Mouse (Mus musculus) stomach, embryonic 16.5 days (tissue): ENCODE data around the gene Vps37c. TPM values are rescaled to one million over a fixed set of nuclear protein-coding genes. Genes with fewer than 3 reads are reported as not detected.

ENCODE experiments used
- ATAC-seq: fragments of 200-750 bp; cut with Nextera tagmentation; 2 replicates; pipeline ENCODE4 v1.8.0; 2017; ENCODE audit warnings: moderate number of reproducible peaks, moderate TSS enrichment; ENCODE audit not compliant: insufficient read depth, low FRiP score
- H3K27ac ChIP-seq: fragments of 300-500 bp; sonication (generic); 2 replicates; pipeline ENCODE4 v1.5.1; 2014; ENCODE audit warnings: low read length
- H3K27me3 ChIP-seq: fragments of 300-500 bp; sonication (generic); 2 replicates; pipeline ENCODE4 v1.6.1; 2014; ENCODE audit warnings: low read length, control low read depth, mixed read lengths; ENCODE audit not compliant: control insufficient read depth, insufficient read depth
- H3K36me3 ChIP-seq: fragments of 300-500 bp; sonication (generic); 2 replicates; pipeline ENCODE4 v1.6.1; 2014; ENCODE audit warnings: low read length; ENCODE audit not compliant: control insufficient read depth, insufficient read depth
- H3K4me1 ChIP-seq: fragments of 300-500 bp; sonication (generic); 2 replicates; pipeline ENCODE4 v1.6.1; 2014; ENCODE audit warnings: low read length, control low read depth, mixed read lengths; ENCODE audit not compliant: control insufficient read depth, insufficient read depth
- H3K4me2 ChIP-seq: fragments of 300-500 bp; sonication (generic); 2 replicates; pipeline ENCODE4 v1.6.1; 2014; ENCODE audit warnings: low read depth, low read length, mixed read lengths
- H3K4me3 ChIP-seq: fragments of 300-500 bp; sonication (generic); replicated peaks from 2 replicates; pipeline ENCODE4 v1.5.1; 2014; ENCODE audit warnings: mild to moderate bottlenecking, low read length
- H3K9ac ChIP-seq: fragments of 300-500 bp; sonication (generic); 2 replicates; pipeline ENCODE4 v1.6.1; 2014; ENCODE audit warnings: low read length
- H3K9me3 ChIP-seq: fragments of 300-500 bp; sonication (generic); replicated peaks from 2 replicates; pipeline ENCODE4 v1.6.1; 2016; ENCODE audit warnings: low read length, control low read depth; ENCODE audit not compliant: control insufficient read depth
- WGBS: fragments of 180-500 bp; shearing (Covaris S2); extraction: QIAGEN DNeasy Blood & Tissue Kit; methylation state at CpG from one replicate; pipeline ENCODE4 v1.1.7; 2014; 5-methylcytosine and 5-hydroxymethylcytosine counted together
- polyA plus RNA-seq: library from polyadenylated mRNA; unstranded; fragments of >200 nt; fragmentation: Nextera tagmentation; extraction: Ambion mirVana; gene quantifications from 2 replicates; pipeline ENCODE4 v1.2.1, GENCODE M21; 2015

Vps37c gene
- polyA plus RNA-seq, 1 experiment from 2014 or later: 48.7 TPM

GRCm38 (mm10) chr19:10661919-10662318 is 26.6 kb upstream of the Vps37c start:
- Histone ChIP-seq H3K27me3 (no peaks in the 10 kb centered on the region), H3K9me3 (no peaks in the 10 kb centered on the region), H3K36me3 (no peaks in the 10 kb centered on the region), H3K9ac (no peak overlapping the region), H3K4me1 (no peaks in the 10 kb centered on the region), H3K4me2 (no peak overlapping the region), H3K27ac (no peak overlapping the region), H3K4me3 (no peak overlapping the region)
- no peak for ATAC-seq
- WGBS: 74% methylated on average over 2 of the region's 2 CpGs

GRCm38 (mm10) chr19:10662665-10663064 is 25.9 kb upstream of the Vps37c start:
- no peak overlapping the region for H3K4me3 ChIP-seq
- H3K27ac ChIP-seq: no peak overlapping the region
- H3K9me3 ChIP-seq: no peaks in the 10 kb centered on the region
- no peaks in the 10 kb centered on the region for H3K27me3 ChIP-seq
- no peak for ATAC-seq
- H3K4me1 ChIP-seq: no peaks in the 10 kb centered on the region
- no peak overlapping the region for H3K4me2 ChIP-seq
- H3K36me3 ChIP-seq: no peaks in the 10 kb centered on the region
- WGBS: 80% methylated on average over 3 of the region's 3 CpGs
- no peak overlapping the region for H3K9ac ChIP-seq

DNA sequence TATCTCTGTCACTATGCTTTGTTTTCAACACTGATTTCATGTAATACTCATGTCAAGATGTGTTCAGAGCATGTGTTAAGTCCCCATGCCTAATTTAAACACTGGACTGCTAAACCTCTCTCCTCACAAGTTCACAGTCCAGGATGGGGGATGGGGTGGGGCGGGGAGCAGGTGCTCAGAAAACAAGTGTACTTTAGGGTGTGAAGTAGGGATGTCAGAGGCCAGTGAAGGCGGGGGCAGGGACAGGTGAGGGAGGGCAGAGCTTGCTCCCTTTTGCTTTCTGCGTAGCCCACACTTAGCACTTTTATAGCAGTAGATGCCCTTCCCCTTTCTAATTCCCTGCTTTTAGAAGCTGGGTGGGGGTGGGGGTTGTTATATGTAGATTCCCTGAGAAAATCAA is 23.4 kb upstream of the Vps37c start:
- Histone ChIP-seq H3K27ac (no peak overlapping the region), H3K4me1 (no peaks in the 10 kb centered on the region), H3K4me2 (no peak overlapping the region), H3K4me3 (no peak overlapping the region), H3K9me3 (no peaks in the 10 kb centered on the region), H3K36me3 (no peaks in the 10 kb centered on the region), H3K27me3 (no peaks in the 10 kb centered on the region), H3K9ac (no peak overlapping the region)
- WGBS: 62% methylated on average over 3 of the region's 3 CpGs
- ATAC-seq: peak; percentile 7; the same call in 1 of the 2 replicates

DNA sequence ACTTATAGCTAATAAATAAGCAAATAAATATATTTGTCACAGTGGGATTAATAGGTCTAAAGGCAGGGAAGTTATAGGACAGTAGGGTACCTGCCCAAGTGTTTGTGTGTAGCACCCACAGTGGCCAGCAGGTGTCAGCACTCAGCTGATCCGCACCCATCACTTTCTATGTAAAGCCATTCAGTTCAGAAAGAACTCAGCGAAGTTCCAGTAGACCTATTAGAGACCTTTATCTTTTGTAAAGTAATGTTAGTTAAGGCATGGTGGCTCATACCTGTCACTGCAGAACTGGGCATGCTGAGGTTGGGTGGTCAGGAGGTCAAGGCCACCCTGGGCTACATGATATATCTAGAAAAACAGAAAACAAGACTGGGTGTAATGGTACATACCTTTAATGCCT is 23.0 kb upstream of the Vps37c start:
- Histone ChIP-seq H3K4me2 (no peak overlapping the region), H3K9me3 (no peaks in the 10 kb centered on the region), H3K27me3 (no peaks in the 10 kb centered on the region), H3K27ac (no peak overlapping the region), H3K9ac (no peak overlapping the region), H3K4me1 (no peaks in the 10 kb centered on the region), H3K36me3 (no peaks in the 10 kb centered on the region), H3K4me3 (no peak overlapping the region)
- ATAC-seq: peak; percentile 71; the same call in 1 of the 2 replicates
- WGBS: 11% methylated on average over 2 of the region's 2 CpGs

- Histone ChIP-seq H3K27me3 (no peaks in the 10 kb centered on the region), H3K27ac (no peak overlapping the region), H3K4me3 (no peak overlapping the region), H3K4me1 (0 out of 2 replicates have a peak, but pooled peaks cover 6% of the 10 kb centered on the region), H3K9me3 (no peaks in the 10 kb centered on the region), H3K36me3 (no peaks in the 10 kb centered on the region), H3K9ac (no peak overlapping the region), H3K4me2 (no peak overlapping the region)
- WGBS: 81% methylated on average over 4 of the region's 4 CpGs
- ATAC-seq: no peak; the same call in 1 of the 2 replicates
Measured at GRCm38 (mm10) chr19:10671319-10671718, 17.2 kb upstream of the Vps37c start.

- Histone ChIP-seq H3K27me3 (no peaks in the 10 kb centered on the region), H3K9ac (no peak overlapping the region), H3K27ac (no peak overlapping the region), H3K36me3 (no peaks in the 10 kb centered on the region), H3K4me2 (no peak overlapping the region), H3K4me3 (no peak overlapping the region), H3K9me3 (no peaks in the 10 kb centered on the region), H3K4me1 (0 out of 2 replicates have a peak, but pooled peaks cover 6% of the 10 kb centered on the region)
- ATAC-seq: peak; percentile 11; the same call in 1 of the 2 replicates
- 53% methylated on average over 9 of the region's 9 CpGs for WGBS
Measured at GRCm38 (mm10) chr19:10671854-10672417, 16.6 kb upstream of the Vps37c start.

- Histone ChIP-seq H3K27ac (no peak overlapping the region), H3K4me2 (no peak overlapping the region), H3K36me3 (no peaks in the 10 kb centered on the region), H3K9ac (no peak overlapping the region), H3K27me3 (no peaks in the 10 kb centered on the region), H3K4me3 (no peak overlapping the region), H3K9me3 (no peaks in the 10 kb centered on the region), H3K4me1 (0 out of 2 replicates have a peak, but pooled peaks cover 6% of the 10 kb centered on the region)
- no peak for ATAC-seq
- 48% methylated on average over 1 of the region's 1 CpGs for WGBS
Measured at GRCm38 (mm10) chr19:10673275-10673674, 15.3 kb upstream of the Vps37c start.

- WGBS: 85% methylated on average over 16 of the region's 16 CpGs
- Histone ChIP-seq H3K4me2 (no peak overlapping the region), H3K27me3 (no peaks in the 10 kb centered on the region), H3K4me3 (no peak overlapping the region), H3K9me3 (no peaks in the 10 kb centered on the region), H3K36me3 (no peaks in the 10 kb centered on the region), H3K27ac (no peak overlapping the region), H3K9ac (no peak overlapping the region), H3K4me1 (0 out of 2 replicates have a peak, but pooled peaks cover 5% of the 10 kb centered on the region)
- no peak for ATAC-seq
Measured at GRCm38 (mm10) chr19:10676656-10677055, 11.9 kb upstream of the Vps37c start.

DNA sequence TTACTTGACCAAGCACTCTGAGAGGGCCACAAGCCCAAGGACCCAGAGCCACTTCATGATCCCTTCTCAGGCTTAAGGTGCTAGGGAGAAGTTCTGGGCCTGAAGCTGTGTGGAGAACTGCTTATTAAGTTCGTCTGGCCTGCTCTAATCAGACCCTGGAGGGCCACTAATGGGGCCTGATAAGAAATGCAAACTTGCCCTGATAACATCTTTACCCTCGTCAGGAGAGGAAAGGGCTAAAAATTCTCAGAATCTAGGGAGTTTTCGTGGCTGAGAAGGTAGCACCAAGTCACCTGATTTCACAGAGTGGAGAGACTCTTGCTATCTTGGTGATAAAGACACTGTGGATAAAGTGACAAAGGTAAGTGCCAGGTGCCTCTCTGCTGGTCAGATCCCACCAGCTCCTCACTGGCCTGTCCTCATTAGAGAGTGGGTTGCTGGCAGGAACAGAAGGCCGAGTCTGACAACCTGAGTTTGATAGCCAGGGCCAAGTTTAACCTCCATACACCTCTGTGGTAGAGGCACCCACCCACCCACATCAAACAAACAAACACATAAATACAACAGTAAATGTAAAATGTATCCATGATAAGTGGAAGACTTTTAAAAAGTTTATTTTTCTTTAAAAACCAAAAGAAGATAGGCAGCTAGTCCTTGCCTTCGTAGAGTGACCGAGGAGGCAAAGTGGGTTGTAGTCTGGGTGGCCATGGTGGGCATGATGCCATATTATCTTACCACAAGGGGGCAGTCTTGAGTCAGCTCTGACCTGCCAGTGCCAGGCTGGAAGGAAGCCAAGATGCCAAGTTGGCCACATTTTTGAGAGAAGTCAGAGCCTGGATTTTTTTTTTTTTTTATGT is 10.4 kb upstream of the Vps37c start, which contains the start of gene Pga5:
TSS of gene Pga5 (minus strand) at position 157 of the 857 bp plus-strand sequence.
- Histone ChIP-seq H3K36me3 (no peaks in the 10 kb centered on the region), H3K4me1 (no peaks in the 10 kb centered on the region), H3K27me3 (no peaks in the 10 kb centered on the region), H3K4me3 (no peak within 1 kb of the TSS), H3K9me3 (no peaks in the 10 kb centered on the region), H3K4me2 (no peak within 1 kb of the TSS), H3K9ac (0 out of 2 replicates have a peak within 1 kb of the TSS, but pooled peaks have one; percentile 29), H3K27ac (peak within 1 kb of the TSS; percentile 38)
- 35% methylated on average over 6 of the region's 6 CpGs for WGBS
- ATAC-seq: no peak
